Mouse (Mus musculus) MEL (cell line): Measurements from ENCODE around the gene Atxn2l. TPM values are rescaled to one million over a fixed set of nuclear protein-coding genes. Genes with fewer than 3 reads are reported as not detected.

Experiments used
- DNase-seq: peaks from one replicate; pipeline ENCODE4 v3.0.0; 2011; ENCODE audit warnings: low read depth, low spot score
- H3K27ac ChIP-seq: 2 replicates; pipeline ENCODE4 v1.5.1; 2012; ENCODE audit warnings: low read depth, mild to moderate bottlenecking, control low read depth, low read length, moderate library complexity; ENCODE audit not compliant: control insufficient read depth
- H3K27me3 ChIP-seq, 2 experiments: fragments of 150-350 bp in 1 of 2; sonication (generic) in 1 of 2; 2 replicates each; pipeline ENCODE4 v1.6.1; 2012; ENCODE audit warnings: low read length in 2 of 2, mild to moderate bottlenecking in 2 of 2, improper control_type of control experiment in 1 of 2, moderate library complexity in 1 of 2; ENCODE audit not compliant: insufficient read depth in 2 of 2, control insufficient read depth in 1 of 2
- H3K36me3 ChIP-seq, 2 experiments: 2 replicates each; pipeline ENCODE4 v1.6.1; 2012 to 2014; ENCODE audit warnings: low read length in 2 of 2, improper control_type of control experiment in 1 of 2, inconsistent platforms in 1 of 2, mild to moderate bottlenecking in 1 of 2; ENCODE audit not compliant: insufficient read depth in 2 of 2, control insufficient read depth in 1 of 2
- H3K4me1 ChIP-seq, 2 experiments: fragments of 150-350 bp in 1 of 2; sonication (generic) in 1 of 2; 2 replicates each; pipeline ENCODE4 v1.6.1; 2012; ENCODE audit warnings: low read length in 2 of 2, improper control_type of control experiment in 1 of 2, mild to moderate bottlenecking in 1 of 2; ENCODE audit not compliant: insufficient read depth in 2 of 2, control insufficient read depth in 1 of 2
- H3K4me3 ChIP-seq, 2 experiments: fragments of 150-350 bp in 1 of 2; sonication (generic) in 1 of 2; 2 replicates each; pipeline ENCODE4 v1.5.1; 2012; ENCODE audit warnings: low read depth in 2 of 2, low read length in 2 of 2, mild to moderate bottlenecking in 2 of 2, moderate library complexity in 2 of 2, control low read depth in 1 of 2, improper control_type of control experiment in 1 of 2; ENCODE audit not compliant: control insufficient read depth in 1 of 2, insufficient read depth in 1 of 2
- H3K79me2 ChIP-seq: 2 replicates; pipeline ENCODE4 v1.6.1; 2012; ENCODE audit warnings: mild to moderate bottlenecking, low read length, moderate library complexity; ENCODE audit not compliant: control insufficient read depth, poor library complexity, insufficient read depth
- H3K9ac ChIP-seq: 2 replicates; pipeline ENCODE4 v1.6.1; 2012; ENCODE audit warnings: low read depth, mild to moderate bottlenecking, control low read depth, low read length, moderate library complexity; ENCODE audit not compliant: control insufficient read depth, poor library complexity, severe bottlenecking
- H3K9me3 ChIP-seq: fragments of 150-350 bp; sonication (generic); replicated peaks from 2 replicates; pipeline ENCODE4 v1.6.1; 2012; ENCODE audit warnings: mild to moderate bottlenecking, low read length, improper control_type of control experiment, moderate library complexity; ENCODE audit not compliant: insufficient read depth
- BHLHE40 ChIP-seq: IDR thresholded peaks from 2 replicates; pipeline ENCODE4 v1.6.1; 2012; ENCODE audit warnings: low read depth, mild to moderate bottlenecking, inconsistent platforms, low read length, improper control_type of control experiment, borderline replicate concordance
- CTCF ChIP-seq, 3 experiments: IDR thresholded peaks in 2 of 3; conservative IDR thresholded peaks in 1 of 3; 2 replicates each; pipeline ENCODE4 v1.5.1; 2011 to 2012; ENCODE audit warnings: low read length in 3 of 3, low read depth in 2 of 3, mild to moderate bottlenecking in 2 of 3, improper control_type of control experiment in 1 of 3, inconsistent platforms in 1 of 3, mixed read lengths in 1 of 3, moderate library complexity in 1 of 3; ENCODE audit not compliant: control insufficient read depth in 1 of 3, insufficient read depth in 1 of 3, poor library complexity in 1 of 3, severe bottlenecking in 1 of 3
- E2F4 ChIP-seq: IDR thresholded peaks from 2 replicates; pipeline ENCODE4 v1.6.1; 2011; ENCODE audit warnings: low read depth, low read length, improper control_type of control experiment, borderline replicate concordance
- ELF1 ChIP-seq: IDR thresholded peaks from 2 replicates; pipeline ENCODE4 v1.6.1; 2014; ENCODE audit warnings: low read depth, mild to moderate bottlenecking, inconsistent platforms, low read length, improper control_type of control experiment, moderate library complexity
- ETS1 ChIP-seq: IDR thresholded peaks from 2 replicates; pipeline ENCODE4 v1.6.1; 2012; ENCODE audit warnings: low read depth, mild to moderate bottlenecking, inconsistent platforms, low read length, improper control_type of control experiment, moderate library complexity
- JUND ChIP-seq: IDR thresholded peaks from 2 replicates; pipeline ENCODE4 v1.6.1; 2011; ENCODE audit warnings: low read depth, mild to moderate bottlenecking, improper control_type of control experiment, low read length
- KAT2A ChIP-seq: conservative IDR thresholded peaks from 2 replicates; pipeline ENCODE4 v1.6.1; 2012; ENCODE audit warnings: low read depth, low read length, improper control_type of control experiment, inconsistent platforms
- MAFK ChIP-seq: IDR thresholded peaks from 2 replicates; pipeline ENCODE4 v1.6.1; 2011; ENCODE audit warnings: low read depth, mild to moderate bottlenecking, low read length, improper control_type of control experiment, borderline replicate concordance
- MAX ChIP-seq: IDR thresholded peaks from 2 replicates; pipeline ENCODE4 v1.6.1; 2011; ENCODE audit warnings: low read length, improper control_type of control experiment
- MAZ ChIP-seq: IDR thresholded peaks from 2 replicates; pipeline ENCODE4 v1.6.1; 2012; ENCODE audit warnings: low read depth, mild to moderate bottlenecking, inconsistent platforms, low read length, improper control_type of control experiment
- MEF2A ChIP-seq: IDR thresholded peaks from 2 replicates; pipeline ENCODE4 v1.6.1; 2014; ENCODE audit warnings: low read depth, mild to moderate bottlenecking, inconsistent platforms, low read length, improper control_type of control experiment; ENCODE audit not compliant: poor library complexity, insufficient replicate concordance, severe bottlenecking; ENCODE audit errors: extremely low read depth
- MYC ChIP-seq: IDR thresholded peaks from 2 replicates; pipeline ENCODE4 v1.6.1; 2011; ENCODE audit warnings: low read depth, mild to moderate bottlenecking, low read length, improper control_type of control experiment, moderate library complexity
- NELFE ChIP-seq: IDR thresholded peaks from 2 replicates; pipeline ENCODE4 v1.6.1; 2011; ENCODE audit warnings: low read depth, low read length, improper control_type of control experiment
- POLR2AphosphoS2 ChIP-seq: IDR thresholded peaks from 2 replicates; pipeline ENCODE4 v1.6.1; 2011; ENCODE audit warnings: low read length, improper control_type of control experiment
- RAD21 ChIP-seq: IDR thresholded peaks from 2 replicates; pipeline ENCODE4 v1.6.1; 2011; ENCODE audit warnings: mild to moderate bottlenecking, low read depth, low read length, improper control_type of control experiment
- RCOR1 ChIP-seq: IDR thresholded peaks from 2 replicates; pipeline ENCODE4 v1.6.1; 2012; ENCODE audit warnings: low read depth, mild to moderate bottlenecking, inconsistent platforms, low read length, improper control_type of control experiment
- SIN3A ChIP-seq: IDR thresholded peaks from 2 replicates; pipeline ENCODE4 v1.6.1; 2012; ENCODE audit warnings: low read length, improper control_type of control experiment, inconsistent platforms
- TAL1 ChIP-seq: IDR thresholded peaks from 2 replicates; pipeline ENCODE4 v1.6.1; 2012; ENCODE audit warnings: mild to moderate bottlenecking, inconsistent platforms, low read length, moderate library complexity, mixed read lengths
- TBP ChIP-seq: IDR thresholded peaks from 2 replicates; pipeline ENCODE4 v1.8.0; 2011; ENCODE audit warnings: low read depth, low read length, improper control_type of control experiment
- TCF12 ChIP-seq: IDR thresholded peaks from 2 replicates; pipeline ENCODE4 v1.6.1; 2014; ENCODE audit warnings: low read depth, mild to moderate bottlenecking, inconsistent platforms, low read length, improper control_type of control experiment, moderate library complexity
- UBTF ChIP-seq: IDR thresholded peaks from 2 replicates; pipeline ENCODE4 v1.6.1; 2012; ENCODE audit warnings: low read depth, mild to moderate bottlenecking, inconsistent platforms, low read length, improper control_type of control experiment, moderate library complexity, borderline replicate concordance; ENCODE audit not compliant: insufficient read depth
- ZKSCAN1 ChIP-seq: IDR thresholded peaks from 2 replicates; pipeline ENCODE4 v1.6.1; 2012; ENCODE audit warnings: low read depth, mild to moderate bottlenecking, inconsistent platforms, low read length, improper control_type of control experiment, moderate library complexity
- ZMIZ1 ChIP-seq: IDR thresholded peaks from 2 replicates; pipeline ENCODE4 v1.6.1; 2012; ENCODE audit warnings: low read depth, mild to moderate bottlenecking, inconsistent platforms, low read length, improper control_type of control experiment, moderate library complexity
- polyA plus RNA-seq, 2 experiments: library from polyadenylated mRNA; stranded (reverse) in 1 of 2; unstranded in 1 of 2; fragments of >175 nt in 1 of 2; fragments of >200 nt in 1 of 2; gene quantifications; 2 replicates each; pipeline versions ENCODE4 v1.2.1 to v1.2.4; 2012; ENCODE audit warnings: low replicate concordance in 2 of 2, low read depth in 1 of 2; ENCODE audit not compliant: insufficient read length in 2 of 2, insufficient read depth in 1 of 2, missing spikeins in 1 of 2
- total RNA-seq: library from RNA; depleted of rRNA; stranded (reverse); fragments of 300-350 nt; gene quantifications from 2 replicates; pipeline ENCODE4 v1.2.3, GENCODE M21; 2012

The Atxn2l gene
- total and polyA plus RNA-seq, 3 experiments = 40.8 to 821 (median 218) TPM

- Histone ChIP-seq H3K79me2 (no peaks in the 10 kb centered on the region), H3K9ac (no peak overlapping the region), H3K4me1 (no peaks in the 10 kb centered on the region; a peak in 1 of 4 replicates), H3K27me3 (no peaks in the 10 kb centered on the region), H3K4me3 (no peak overlapping the region), H3K9me3 (no peaks in the 10 kb centered on the region), H3K36me3 (no peaks in the 10 kb centered on the region), H3K27ac (no peak overlapping the region)
- TF ChIP-seq NELFE = no peak
- no peak for TF ChIP-seq TBP
- no peak for TF ChIP-seq ZKSCAN1
- no peak for TF ChIP-seq RAD21
- TF ChIP-seq E2F4 = no peak
- TF ChIP-seq MYC = no peak
- TF ChIP-seq RCOR1 = no peak
- TF ChIP-seq MAX = no peak
- no peak for TF ChIP-seq ZMIZ1
- TF ChIP-seq JUND = no peak
- no peak for TF ChIP-seq MEF2A
- TF ChIP-seq TAL1 = no peak
- TF ChIP-seq MAFK = no peak
- no peak for DNase-seq
These were observed 54.8 kb downstream of the Atxn2l start for GRCm38 (mm10) chr7:126448481-126448880.

- TF ChIP-seq TCF12 (no peak), ELF1 (no peak), ETS1 (no peak), BHLHE40 (no peak), RCOR1 (no peak), E2F4 (no peak), ZKSCAN1 (no peak), POLR2AphosphoS2 (no peak), MEF2A (no peak), MAFK (no peak), MAZ (no peak), SIN3A (no peak), UBTF (no peak), KAT2A (no peak), CTCF (IDR thresholded peaks at IDR 0.05 in 2 of 3, conservative IDR thresholded peaks at IDR 0.05 in 1 of 3; ENCODE audit: control insufficient read depth in 1 of 3, insufficient read depth in 1 of 3, low read depth in 2 of 3, low read length in 3 of 3, poor library complexity in 1 of 3, severe bottlenecking in 1 of 3) (no peak), MAX (no peak)
- TF ChIP-seq, all 39 proteins: peak for 0
- Histone ChIP-seq H3K79me2 (no peaks in the 10 kb centered on the region), H3K4me1 (no peaks in the 10 kb centered on the region; a peak in 1 of 4 replicates), H3K4me3 (no peak overlapping the region), H3K36me3 (no peaks in the 10 kb centered on the region), H3K9me3 (no peaks in the 10 kb centered on the region), H3K27me3 (no peaks in the 10 kb centered on the region), H3K9ac (no peak overlapping the region), H3K27ac (no peak overlapping the region)
- DNase-seq = no peak
These were observed 57.0 kb downstream of the Atxn2l start for GRCm38 (mm10) chr7:126446217-126446616.
